Mouse (Mus musculus): ENCODE data around the gene Syngr3. TPM values are rescaled to one million over a fixed set of nuclear protein-coding genes. Genes with fewer than 3 reads are reported as not detected.

Syngr3 gene
- total and polyA plus RNA-seq, 3 experiments = 0.08 TPM; not detected in 2

DNA sequence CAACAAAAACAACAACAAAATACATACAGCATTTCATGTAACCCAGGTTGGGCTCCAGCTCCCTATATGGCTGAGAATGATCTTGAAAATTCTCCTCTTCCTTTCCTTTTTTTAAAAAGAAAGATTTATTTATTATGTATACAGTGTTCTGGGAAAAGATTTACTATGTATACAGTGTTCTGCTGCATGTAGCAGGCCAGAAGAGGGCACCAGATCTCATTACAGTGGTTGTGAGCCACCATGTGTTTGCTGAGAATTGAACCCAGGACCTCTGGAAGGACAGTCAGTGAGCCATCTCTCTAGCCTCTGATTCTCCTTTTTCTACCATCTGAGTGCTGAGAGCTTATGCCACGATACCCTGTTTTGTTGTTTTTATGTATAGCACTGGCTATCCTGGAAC lies 44.8 kb upstream of the Syngr3 start:
- Histone ChIP-seq H3K4me1 (ENCODE audit: insufficient read depth, low read depth, low read length) (peaks cover 35% of the 10 kb centered on the region), H3K27me3 (ENCODE audit: insufficient read depth, low read length) (peaks cover 12% of the 10 kb centered on the region; the same call in 1 of the 2 replicates), H3K4me3 (ENCODE audit: low read depth, low read length) (no peak overlapping the region), H3K36me3 (replicated peaks) (peaks cover 20% of the 10 kb centered on the region), H3K9me3 (replicated peaks) (no peaks in the 10 kb centered on the region)
- no peak for ATAC-seq (ENCODE audit: extremely low read depth, insufficient number of reproducible peaks, low FRiP score, poor library complexity, severe bottlenecking)
- TF ChIP-seq POLR2AphosphoS5 (IDR thresholded peaks at IDR 0.05; ENCODE audit: insufficient replicate concordance, low read depth, low read length) (no peak), GATA1 (IDR thresholded peaks at IDR 0.05; ENCODE audit: borderline replicate concordance, low read length) (no peak), CTCF (IDR thresholded peaks at IDR 0.05; ENCODE audit: low read depth, low read length) (no peak), GATA2 (IDR thresholded peaks at IDR 0.05; ENCODE audit: borderline replicate concordance, low read depth, low read length) (no peak), TAL1 (conservative IDR thresholded peaks at IDR 0.05; ENCODE audit: low read depth, low read length) (no peak)
- DNase-seq (ENCODE audit: low spot score) = no peak

- no peak for ATAC-seq (ENCODE audit: extremely low read depth, insufficient number of reproducible peaks, low FRiP score, poor library complexity, severe bottlenecking)
- H3K4me3 ChIP-seq (ENCODE audit: low read depth, low read length) = no peak overlapping the region
- H3K27me3 ChIP-seq (ENCODE audit: insufficient read depth, low read length) = peaks cover 13% of the 10 kb centered on the region
- no peak for DNase-seq (ENCODE audit: low spot score)
- H3K9me3 ChIP-seq (replicated peaks) = no peaks in the 10 kb centered on the region
- no peak for TF ChIP-seq TAL1 (conservative IDR thresholded peaks at IDR 0.05; ENCODE audit: low read depth, low read length)
- no peak for TF ChIP-seq POLR2AphosphoS5 (IDR thresholded peaks at IDR 0.05; ENCODE audit: insufficient replicate concordance, low read depth, low read length)
- no peak for TF ChIP-seq GATA1 (IDR thresholded peaks at IDR 0.05; ENCODE audit: borderline replicate concordance, low read length)
- TF ChIP-seq GATA2 (IDR thresholded peaks at IDR 0.05; ENCODE audit: borderline replicate concordance, low read depth, low read length) = no peak
- TF ChIP-seq CTCF (IDR thresholded peaks at IDR 0.05; ENCODE audit: low read depth, low read length) = no peak
- peaks cover 15% of the 10 kb centered on the region for H3K36me3 ChIP-seq (replicated peaks)
- H3K4me1 ChIP-seq (ENCODE audit: insufficient read depth, low read depth, low read length) = peaks cover 32% of the 10 kb centered on the region
These were observed 43.8 kb upstream of the Syngr3 start for GRCm38 (mm10) chr17:24733434-24734050.

GRCm38 (mm10) chr17:24732233-24732935 lies 42.6 kb upstream of the Syngr3 start:
- DNase-seq (ENCODE audit: low spot score) (no peak), ATAC-seq (ENCODE audit: extremely low read depth, insufficient number of reproducible peaks, low FRiP score, poor library complexity, severe bottlenecking) (no peak)
- TF ChIP-seq CTCF (IDR thresholded peaks at IDR 0.05; ENCODE audit: low read depth, low read length) = no peak
- TF ChIP-seq GATA1 (IDR thresholded peaks at IDR 0.05; ENCODE audit: borderline replicate concordance, low read length) = no peak
- TF ChIP-seq POLR2AphosphoS5 (IDR thresholded peaks at IDR 0.05; ENCODE audit: insufficient replicate concordance, low read depth, low read length) = no peak
- no peak for TF ChIP-seq TAL1 (conservative IDR thresholded peaks at IDR 0.05; ENCODE audit: low read depth, low read length)
- TF ChIP-seq GATA2 (IDR thresholded peaks at IDR 0.05; ENCODE audit: borderline replicate concordance, low read depth, low read length) = no peak
- Histone ChIP-seq H3K27me3 (ENCODE audit: insufficient read depth, low read length) (peaks cover 25% of the 10 kb centered on the region), H3K9me3 (replicated peaks) (no peaks in the 10 kb centered on the region), H3K36me3 (replicated peaks) (peaks cover 12% of the 10 kb centered on the region), H3K4me3 (ENCODE audit: low read depth, low read length) (no peak overlapping the region), H3K4me1 (ENCODE audit: insufficient read depth, low read depth, low read length) (peaks cover 24% of the 10 kb centered on the region)

GRCm38 (mm10) chr17:24730787-24731186 lies 41.0 kb upstream of the Syngr3 start:
- H3K9me3 ChIP-seq (replicated peaks) = no peaks in the 10 kb centered on the region
- TF ChIP-seq GATA1 (IDR thresholded peaks at IDR 0.05; ENCODE audit: borderline replicate concordance, low read length) (no peak), TAL1 (conservative IDR thresholded peaks at IDR 0.05; ENCODE audit: low read depth, low read length) (no peak), GATA2 (IDR thresholded peaks at IDR 0.05; ENCODE audit: borderline replicate concordance, low read depth, low read length) (no peak), CTCF (IDR thresholded peaks at IDR 0.05; ENCODE audit: low read depth, low read length) (no peak), POLR2AphosphoS5 (IDR thresholded peaks at IDR 0.05; ENCODE audit: insufficient replicate concordance, low read depth, low read length) (no peak)
- no peak overlapping the region for H3K4me3 ChIP-seq (ENCODE audit: low read depth, low read length)
- ATAC-seq (ENCODE audit: extremely low read depth, insufficient number of reproducible peaks, low FRiP score, poor library complexity, severe bottlenecking) (no peak), DNase-seq (ENCODE audit: low spot score) (no peak)
- H3K36me3 ChIP-seq (replicated peaks) = peaks cover 12% of the 10 kb centered on the region
- peaks cover 18% of the 10 kb centered on the region for H3K4me1 ChIP-seq (ENCODE audit: insufficient read depth, low read depth, low read length)
- peaks cover 27% of the 10 kb centered on the region for H3K27me3 ChIP-seq (ENCODE audit: insufficient read depth, low read length)

- TF ChIP-seq POLR2AphosphoS5 (IDR thresholded peaks at IDR 0.05; ENCODE audit: insufficient replicate concordance, low read depth, low read length) (no peak), GATA1 (IDR thresholded peaks at IDR 0.05; ENCODE audit: borderline replicate concordance, low read length) (no peak), GATA2 (IDR thresholded peaks at IDR 0.05; ENCODE audit: borderline replicate concordance, low read depth, low read length) (no peak), CTCF (IDR thresholded peaks at IDR 0.05; ENCODE audit: low read depth, low read length) (no peak), TAL1 (conservative IDR thresholded peaks at IDR 0.05; ENCODE audit: low read depth, low read length) (no peak)
- no peak for ATAC-seq (ENCODE audit: extremely low read depth, insufficient number of reproducible peaks, low FRiP score, poor library complexity, severe bottlenecking)
- Histone ChIP-seq H3K27me3 (ENCODE audit: insufficient read depth, low read length) (peaks cover 27% of the 10 kb centered on the region), H3K4me3 (ENCODE audit: low read depth, low read length) (no peak overlapping the region), H3K36me3 (replicated peaks) (peaks cover 9% of the 10 kb centered on the region), H3K4me1 (ENCODE audit: insufficient read depth, low read depth, low read length) (peaks cover 13% of the 10 kb centered on the region), H3K9me3 (replicated peaks) (no peaks in the 10 kb centered on the region)
- DNase-seq (ENCODE audit: low spot score) = no peak
These were observed 39.3 kb upstream of the Syngr3 start for GRCm38 (mm10) chr17:24729067-24729466.

GRCm38 (mm10) chr17:24728184-24728583 lies 38.4 kb upstream of the Syngr3 start:
- Histone ChIP-seq H3K4me3 (ENCODE audit: low read depth, low read length) (no peak overlapping the region), H3K27me3 (ENCODE audit: insufficient read depth, low read length) (peaks cover 24% of the 10 kb centered on the region), H3K4me1 (ENCODE audit: insufficient read depth, low read depth, low read length) (peaks cover 17% of the 10 kb centered on the region), H3K36me3 (replicated peaks) (peaks cover under 1% of the 10 kb centered on the region), H3K9me3 (replicated peaks) (no peaks in the 10 kb centered on the region)
- ATAC-seq (ENCODE audit: extremely low read depth, insufficient number of reproducible peaks, low FRiP score, poor library complexity, severe bottlenecking) = no peak
- no peak for TF ChIP-seq TAL1 (conservative IDR thresholded peaks at IDR 0.05; ENCODE audit: low read depth, low read length)
- TF ChIP-seq POLR2AphosphoS5 (IDR thresholded peaks at IDR 0.05; ENCODE audit: insufficient replicate concordance, low read depth, low read length) = no peak
- TF ChIP-seq GATA1 (IDR thresholded peaks at IDR 0.05; ENCODE audit: borderline replicate concordance, low read length) = no peak
- no peak for TF ChIP-seq GATA2 (IDR thresholded peaks at IDR 0.05; ENCODE audit: borderline replicate concordance, low read depth, low read length)
- TF ChIP-seq CTCF (IDR thresholded peaks at IDR 0.05; ENCODE audit: low read depth, low read length) = no peak
- no peak for DNase-seq (ENCODE audit: low spot score)

Data from G1E (cell line).